Mouse (Mus musculus) testis, adult 2 months (tissue): ENCODE measurements around the gene Polr1b. TPM values are rescaled to one million over a fixed set of nuclear protein-coding genes. Genes with fewer than 3 reads are reported as not detected.

Experiments used
- H3K27ac ChIP-seq: fragments of 200-500 bp; 2 replicates; pipeline ENCODE4 v1.5.1; 2012; ENCODE audit warnings: low read depth, low read length; ENCODE audit not compliant: control insufficient read depth, insufficient read depth
- H3K27me3 ChIP-seq: fragments of 200-500 bp; 2 replicates; pipeline ENCODE4 v1.6.1; 2012; ENCODE audit warnings: mild to moderate bottlenecking, low read length, moderate library complexity; ENCODE audit not compliant: control insufficient read depth, insufficient read depth
- H3K36me3 ChIP-seq: fragments of 200-500 bp; 2 replicates; pipeline ENCODE4 v1.6.1; 2012; ENCODE audit warnings: mild to moderate bottlenecking, low read length; ENCODE audit not compliant: control insufficient read depth, insufficient read depth
- H3K4me1 ChIP-seq: fragments of 200-500 bp; 2 replicates; pipeline ENCODE4 v1.6.1; 2012; ENCODE audit warnings: low read length; ENCODE audit not compliant: control insufficient read depth, insufficient read depth
- H3K4me3 ChIP-seq: fragments of 200-500 bp; 2 replicates; pipeline ENCODE4 v1.5.1; 2012; ENCODE audit warnings: low read depth, mild to moderate bottlenecking, low read length, moderate library complexity, mixed read lengths; ENCODE audit not compliant: control insufficient read depth
- CTCF ChIP-seq: fragments of 200-500 bp; IDR thresholded peaks from 2 replicates; pipeline ENCODE4 v1.5.1; 2012; ENCODE audit warnings: low read depth, mild to moderate bottlenecking, inconsistent platforms, low read length, moderate library complexity; ENCODE audit not compliant: control insufficient read depth, insufficient read depth, insufficient replicate concordance
- POLR2A ChIP-seq: fragments of 200-500 bp; IDR thresholded peaks from 2 replicates; pipeline ENCODE4 v1.6.1; 2012; ENCODE audit warnings: low read depth, mild to moderate bottlenecking, inconsistent platforms, low read length, moderate library complexity; ENCODE audit not compliant: control insufficient read depth
- polyA plus RNA-seq: library from polyadenylated mRNA; depleted of rRNA; stranded (reverse); fragments of >200 nt; gene quantifications from 2 replicates; pipeline ENCODE4 v1.2.3, GENCODE M21; 2012

The Polr1b gene
- polyA plus RNA-seq, 1 experiment, result 4.5 TPM

DNA sequence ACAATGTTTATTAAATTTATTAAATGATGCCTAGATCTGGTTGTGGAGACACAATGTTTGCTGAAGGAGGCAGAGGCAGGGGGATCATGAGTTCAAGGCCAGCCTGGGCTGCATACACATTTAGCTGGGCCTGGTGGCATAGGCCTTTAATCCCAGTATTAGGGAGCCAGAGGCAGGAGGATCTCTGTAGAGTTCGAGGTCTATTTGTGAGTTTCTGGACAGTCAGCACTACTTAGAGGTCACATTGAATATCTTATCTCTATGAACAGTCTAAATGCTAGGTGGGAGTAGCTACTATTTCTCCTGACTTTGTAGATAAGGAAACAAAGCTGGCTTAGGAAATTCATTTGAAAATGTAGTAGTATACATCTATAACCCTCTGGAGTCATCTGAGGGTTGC is 13.3 kb upstream of the Polr1b start:
- H3K27ac ChIP-seq, result no peak overlapping the region
- H3K36me3 ChIP-seq, result no peaks in the 10 kb centered on the region
- H3K27me3 ChIP-seq, result no peaks in the 10 kb centered on the region
- TF ChIP-seq CTCF (no peak), POLR2A (no peak)
- no peak overlapping the region for H3K4me3 ChIP-seq
- H3K4me1 ChIP-seq, result no peaks in the 10 kb centered on the region

- H3K27me3 ChIP-seq, result no peaks in the 10 kb centered on the region
- no peak overlapping the region for H3K27ac ChIP-seq
- no peak overlapping the region for H3K4me3 ChIP-seq
- H3K36me3 ChIP-seq, result no peaks in the 10 kb centered on the region
- no peak for TF ChIP-seq POLR2A
- no peak for TF ChIP-seq CTCF
- H3K4me1 ChIP-seq, result no peaks in the 10 kb centered on the region
These were observed 10.4 kb upstream of the Polr1b start for GRCm38 (mm10) chr2:129090370-129090769.

DNA sequence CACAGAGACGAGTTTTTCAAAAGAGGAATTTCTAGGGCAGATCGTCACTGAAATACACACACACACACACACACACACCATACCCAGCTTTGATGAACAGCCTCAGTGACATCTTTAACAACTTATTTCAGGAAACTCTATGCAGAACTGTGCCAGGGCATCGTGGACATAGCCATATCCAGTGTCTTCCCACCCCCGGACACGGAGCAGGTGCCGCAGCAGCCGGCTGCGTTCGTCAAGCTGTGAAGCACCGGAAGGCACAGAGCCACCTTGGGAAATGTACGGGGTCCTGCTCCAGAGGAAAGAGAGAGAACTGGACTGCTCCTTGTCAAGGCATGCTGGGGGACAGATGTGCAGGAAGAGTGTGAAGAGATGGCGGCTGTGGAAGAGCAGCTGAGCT is 8.0 kb upstream of the Polr1b start:
- TF ChIP-seq CTCF (no peak), POLR2A (no peak)
- no peaks in the 10 kb centered on the region for H3K27me3 ChIP-seq
- no peaks in the 10 kb centered on the region for H3K4me1 ChIP-seq
- H3K27ac ChIP-seq, result no peak overlapping the region
- H3K36me3 ChIP-seq, result no peaks in the 10 kb centered on the region
- no peak overlapping the region for H3K4me3 ChIP-seq

DNA sequence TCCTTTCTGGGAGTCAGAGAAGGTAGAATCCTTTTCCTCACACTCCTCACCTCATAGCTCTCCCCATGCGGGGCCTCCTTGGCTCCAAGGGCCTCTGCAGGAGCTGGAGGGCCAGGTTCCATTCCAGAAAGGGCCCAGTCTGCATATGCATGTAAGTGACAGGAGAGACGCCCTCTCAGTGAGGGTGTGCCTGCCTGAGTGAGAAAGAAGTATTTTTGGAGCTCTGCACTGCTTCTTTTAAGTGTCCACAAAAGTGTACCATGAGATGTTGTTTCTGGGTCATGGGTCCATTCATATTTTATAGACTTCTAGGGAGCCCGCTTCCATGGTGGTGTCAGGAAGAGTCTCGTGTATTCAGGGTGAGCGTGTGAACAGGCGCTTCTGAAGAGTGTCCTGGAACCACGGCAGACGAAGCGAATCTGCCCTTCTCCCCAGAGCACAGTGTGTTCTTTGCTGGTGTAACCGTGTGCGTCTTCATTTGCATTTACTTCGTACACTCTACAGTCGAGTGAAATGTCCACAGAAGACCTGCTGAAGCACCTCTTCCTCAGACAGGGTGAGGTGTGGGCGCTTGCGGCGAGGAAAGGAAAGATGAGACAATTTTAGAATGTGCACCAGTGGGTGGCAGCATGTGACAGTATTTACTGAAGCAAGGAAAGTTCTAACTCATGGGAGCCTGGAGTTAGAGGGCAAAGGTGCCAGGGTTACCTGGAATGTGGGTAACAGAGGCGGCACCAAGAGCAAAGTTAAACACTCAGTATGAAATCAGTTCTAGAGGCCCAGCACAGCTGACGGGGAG is 6.7 kb upstream of the Polr1b start:
- Histone ChIP-seq H3K4me3 (no peak overlapping the region), H3K36me3 (no peaks in the 10 kb centered on the region), H3K27me3 (no peaks in the 10 kb centered on the region), H3K27ac (no peak overlapping the region), H3K4me1 (no peaks in the 10 kb centered on the region)
- no peak for TF ChIP-seq CTCF
- no peak for TF ChIP-seq POLR2A

GRCm38 (mm10) chr2:129112924-129113323 is 12.1 kb downstream of the Polr1b start:
- no peak overlapping the region for H3K4me3 ChIP-seq
- no peak for TF ChIP-seq POLR2A
- no peak for TF ChIP-seq CTCF
- H3K27me3 ChIP-seq, result no peaks in the 10 kb centered on the region
- no peak overlapping the region for H3K27ac ChIP-seq
- no peaks in the 10 kb centered on the region for H3K36me3 ChIP-seq
- no peaks in the 10 kb centered on the region for H3K4me1 ChIP-seq

- Histone ChIP-seq H3K27me3 (no peaks in the 10 kb centered on the region), H3K36me3 (no peaks in the 10 kb centered on the region), H3K27ac (no peak overlapping the region), H3K4me3 (no peak overlapping the region), H3K4me1 (no peaks in the 10 kb centered on the region)
- TF ChIP-seq POLR2A (no peak), CTCF (no peak)
These were observed 15.0 kb downstream of the Polr1b start for GRCm38 (mm10) chr2:129115706-129116367.

GRCm38 (mm10) chr2:129116368-129116739 is 15.6 kb downstream of the Polr1b start:
- H3K36me3 ChIP-seq, result no peaks in the 10 kb centered on the region

More at GRCm38 (mm10) chr2:129116368-129116739, 15.6 kb downstream of the Polr1b start:
- TF ChIP-seq CTCF (no peak), POLR2A (no peak)
- no peaks in the 10 kb centered on the region for H3K27me3 ChIP-seq
- H3K4me1 ChIP-seq, result no peaks in the 10 kb centered on the region
- H3K4me3 ChIP-seq, result no peak overlapping the region
- H3K27ac ChIP-seq, result no peak overlapping the region
